Mouse (Mus musculus) urinary bladder, postnatal 10 days (tissue): Measurements from ENCODE around the gene Csf2rb.
"Not testable (repeated sequence)": the region's sequence is repeated elsewhere in the genome, so short reads cannot be mapped to it uniquely, and the experiment has no call there.

ENCODE experiments used
- DNase-seq: peaks from one replicate; pipeline ENCODE4 v3.0.0; 2022; ENCODE audit warnings: low spot score

The Csf2rb gene

DNA sequence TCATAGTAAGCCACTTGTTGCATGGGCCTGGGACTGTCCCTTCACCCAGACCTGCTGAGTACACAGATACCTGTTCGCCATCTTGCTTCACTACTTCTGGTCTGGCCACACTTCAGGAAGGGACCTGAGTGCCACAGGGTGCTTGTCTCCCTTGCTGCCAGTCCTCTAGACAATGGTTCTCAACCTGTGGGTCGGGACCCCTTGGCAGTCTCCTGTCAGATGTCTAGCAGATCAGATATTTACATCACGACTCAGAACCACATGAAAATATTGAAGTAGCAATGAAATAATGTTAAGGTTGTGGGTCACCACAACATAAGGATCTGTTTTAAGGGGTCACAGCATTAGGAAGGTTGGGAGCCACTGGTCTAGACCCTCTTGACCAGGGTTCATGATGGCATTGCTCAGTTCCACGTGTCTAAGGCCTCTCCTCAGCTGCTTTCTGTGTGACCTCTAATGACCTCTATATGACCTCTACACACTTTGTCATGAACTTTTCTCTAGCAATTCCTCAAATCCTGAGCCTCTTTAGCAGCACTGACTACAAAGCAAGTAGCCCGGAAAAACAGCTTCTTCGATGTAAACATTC, 2.3 kb downstream of the Csf2rb start:
- not testable (repeated sequence) for DNase-seq

GRCm38 (mm10) chr15:78328520-78329097, 3.1 kb downstream of the Csf2rb start:
- no peak for DNase-seq

GRCm38 (mm10) chr15:78329972-78330371, 4.4 kb downstream of the Csf2rb start:
- DNase-seq, result not testable (repeated sequence)

DNA sequence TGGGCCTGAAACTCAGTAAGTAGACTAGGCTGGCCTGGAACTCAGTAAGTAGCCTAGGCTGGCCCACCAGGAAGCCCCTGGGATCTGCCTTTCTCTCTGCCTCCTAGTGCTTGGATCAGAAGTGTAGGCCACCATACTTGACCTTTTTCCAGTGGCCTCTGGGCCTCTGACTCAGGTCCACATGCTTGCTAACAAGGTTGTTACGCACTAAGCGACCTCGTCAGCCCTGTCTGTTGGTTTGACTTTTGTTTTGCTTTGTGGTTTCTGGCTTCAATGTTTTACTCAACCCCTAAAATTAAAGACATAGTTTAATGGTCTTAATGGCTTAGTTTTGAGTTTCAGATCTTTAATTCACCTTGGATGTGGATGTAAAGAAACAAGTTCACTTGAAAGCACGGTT, 5.2 kb downstream of the Csf2rb start:
- DNase-seq, result no peak

DNA sequence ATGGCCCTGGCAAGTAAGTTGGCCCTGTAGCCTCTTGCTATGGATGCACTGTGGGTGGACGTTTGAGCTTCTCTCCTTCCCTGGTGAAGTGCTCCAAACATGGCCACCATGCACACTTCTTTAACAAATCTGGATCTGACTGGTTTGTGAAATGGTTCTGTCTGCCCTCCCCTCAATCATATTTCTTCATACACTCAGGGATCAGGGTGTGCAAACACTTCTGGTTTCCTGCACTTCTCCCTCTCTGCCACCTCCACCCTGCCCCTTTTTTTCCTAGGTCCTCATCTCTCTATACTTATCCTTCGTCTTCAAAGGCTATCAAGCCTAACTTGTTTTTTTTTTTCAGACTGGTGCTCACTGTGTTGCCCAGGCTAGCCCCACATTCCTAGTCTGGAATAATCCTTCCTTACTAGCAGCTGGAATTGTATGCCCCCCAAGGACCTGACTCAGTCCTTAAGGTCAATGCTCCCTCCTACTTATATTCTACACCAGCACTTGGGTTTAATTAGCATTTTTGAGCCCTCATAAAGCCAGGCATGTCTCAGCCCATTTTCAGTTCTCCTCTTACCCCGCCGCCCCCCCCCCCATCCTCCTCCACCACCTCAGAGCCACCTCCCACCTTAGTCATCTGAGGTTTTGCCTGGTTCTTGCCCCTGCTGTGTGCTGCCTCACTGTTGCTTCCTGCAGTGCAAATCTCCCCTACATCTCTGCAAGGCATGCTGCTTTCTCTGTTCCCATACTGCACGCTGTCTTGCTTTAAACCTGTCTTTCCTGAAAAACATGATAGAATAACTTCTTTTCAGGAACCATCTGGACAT, 6.2 kb downstream of the Csf2rb start:
- DNase-seq, result no peak

GRCm38 (mm10) chr15:78332981-78333380, 7.4 kb downstream of the Csf2rb start:
- no peak for DNase-seq

GRCm38 (mm10) chr15:78334380-78334779, 8.8 kb downstream of the Csf2rb start:
- no peak for DNase-seq

DNA sequence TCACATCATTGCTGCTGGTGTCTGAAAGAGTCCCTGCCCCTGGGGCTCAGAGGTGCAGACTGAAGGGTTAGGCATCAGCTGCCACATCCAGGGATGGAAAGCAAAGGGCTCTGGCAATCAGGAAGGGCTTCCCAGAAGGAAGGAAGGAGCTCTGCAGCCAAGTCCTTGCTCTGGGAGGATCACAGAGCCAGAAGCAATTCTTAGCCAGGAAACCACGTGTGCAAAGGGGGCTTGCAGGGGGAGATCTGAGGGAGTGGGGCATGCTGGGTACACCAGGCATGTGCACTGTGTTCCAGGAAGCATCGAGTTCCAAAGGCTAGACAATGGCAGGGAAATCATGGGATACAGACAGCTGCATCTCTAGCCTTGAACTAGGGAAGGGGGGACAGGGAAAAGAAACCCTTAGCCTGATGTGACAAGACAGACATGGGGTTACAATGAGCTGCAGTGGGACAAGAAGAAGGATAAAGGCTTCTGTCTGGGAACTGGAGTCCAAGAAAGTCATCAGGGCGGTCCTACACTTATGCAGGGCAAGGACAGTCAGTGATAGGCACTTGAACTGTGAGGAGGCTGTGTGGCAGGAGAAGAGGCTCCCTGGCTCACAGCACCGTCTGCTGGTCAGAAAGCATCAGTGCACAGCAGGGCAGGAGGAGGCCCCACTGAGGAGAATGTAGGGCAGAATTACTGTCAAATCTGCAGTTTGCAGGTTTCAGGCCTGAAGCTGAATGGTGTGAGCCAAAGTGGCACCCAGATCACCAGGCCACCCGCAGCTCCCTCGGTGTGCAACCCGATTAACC, 14.3 kb downstream of the Csf2rb start:
- not testable (repeated sequence) for DNase-seq

- not testable (repeated sequence) for DNase-seq
Measured at GRCm38 (mm10) chr15:78340919-78341318, 15.4 kb downstream of the Csf2rb start.

GRCm38 (mm10) chr15:78343683-78344082, 18.1 kb downstream of the Csf2rb start:
- DNase-seq, result no peak

GRCm38 (mm10) chr15:78344567-78344966, 19.0 kb downstream of the Csf2rb start:
- no peak for DNase-seq

DNA sequence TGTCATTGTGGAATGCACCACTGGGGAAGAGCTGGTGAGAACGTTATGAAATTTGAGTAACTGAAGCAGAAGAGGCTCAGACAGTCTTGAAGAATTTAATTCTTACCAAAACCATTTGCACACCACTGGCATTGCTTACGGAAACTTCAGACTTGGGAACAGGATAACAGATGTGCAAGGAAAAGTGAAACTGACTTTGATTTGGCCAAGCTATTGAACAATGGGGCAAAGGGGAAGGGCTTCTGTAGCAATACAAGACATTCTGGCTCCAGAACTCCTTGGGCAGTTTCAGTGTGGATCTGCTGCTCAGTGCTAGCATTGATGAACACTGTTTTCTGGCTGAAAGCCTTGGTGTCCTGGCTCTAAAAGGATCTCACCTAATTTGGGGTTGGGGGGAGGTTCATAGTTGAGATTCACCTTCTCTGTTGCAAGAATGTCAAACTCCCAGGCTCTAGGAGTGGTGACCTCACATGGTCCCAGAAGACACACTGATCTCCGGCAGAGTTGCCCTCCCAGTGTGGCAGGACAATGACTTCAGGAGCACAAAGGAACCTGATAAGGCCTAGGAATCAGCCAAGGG, 26.1 kb downstream of the Csf2rb start:
- no peak for DNase-seq

GRCm38 (mm10) chr15:78354958-78355357, 29.4 kb downstream of the Csf2rb start:
- no peak for DNase-seq

GRCm38 (mm10) chr15:78355548-78355947, 30.0 kb downstream of the Csf2rb start:
- no peak for DNase-seq

DNA sequence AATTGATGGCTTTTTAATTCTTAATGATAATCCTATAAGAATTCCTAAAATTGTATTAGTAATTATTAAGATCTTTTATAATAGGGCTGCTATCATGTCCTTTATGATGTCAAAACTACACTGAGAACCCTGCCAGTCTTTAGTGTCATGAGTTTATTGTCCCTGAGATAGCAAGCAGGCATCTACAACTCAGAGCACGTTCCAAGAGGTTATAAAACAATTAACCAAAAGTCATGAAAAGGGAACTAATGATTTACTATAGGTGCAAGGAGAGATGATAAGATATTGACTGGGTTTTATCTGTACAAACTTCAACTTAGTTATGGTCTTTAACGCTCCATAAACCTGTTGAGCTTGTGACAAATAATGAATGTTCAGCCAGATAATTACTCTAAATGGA, 40.4 kb downstream of the Csf2rb start:
- DNase-seq, result no peak

GRCm38 (mm10) chr15:78366875-78367274, 41.3 kb downstream of the Csf2rb start:
- DNase-seq, result no peak

GRCm38 (mm10) chr15:78367811-78368210, 42.3 kb downstream of the Csf2rb start:
- no peak for DNase-seq

GRCm38 (mm10) chr15:78368926-78369346, 43.4 kb downstream of the Csf2rb start:
- no peak for DNase-seq

- DNase-seq, result no peak
Measured at GRCm38 (mm10) chr15:78369641-78370040, 44.1 kb downstream of the Csf2rb start.

DNA sequence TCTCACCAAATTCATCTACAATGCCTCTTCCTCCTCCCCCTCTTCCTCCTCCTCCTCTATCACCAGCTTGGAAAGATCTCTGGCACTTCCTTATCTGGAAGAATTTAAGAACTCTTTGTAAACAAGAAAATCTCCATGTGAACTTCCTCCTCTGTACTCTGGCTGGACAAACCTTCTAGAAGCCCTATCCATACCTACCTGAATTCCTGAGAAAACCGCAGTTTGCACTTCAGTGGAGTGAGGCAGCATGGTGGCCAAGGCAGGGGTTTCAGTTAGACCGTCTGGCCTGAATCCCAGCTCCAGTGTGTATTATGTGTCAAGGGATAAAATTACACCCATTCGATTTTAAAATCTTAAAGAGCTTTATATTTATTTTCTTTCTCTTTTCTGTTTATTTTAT, 47.2 kb downstream of the Csf2rb start:
- DNase-seq, result no peak

DNA sequence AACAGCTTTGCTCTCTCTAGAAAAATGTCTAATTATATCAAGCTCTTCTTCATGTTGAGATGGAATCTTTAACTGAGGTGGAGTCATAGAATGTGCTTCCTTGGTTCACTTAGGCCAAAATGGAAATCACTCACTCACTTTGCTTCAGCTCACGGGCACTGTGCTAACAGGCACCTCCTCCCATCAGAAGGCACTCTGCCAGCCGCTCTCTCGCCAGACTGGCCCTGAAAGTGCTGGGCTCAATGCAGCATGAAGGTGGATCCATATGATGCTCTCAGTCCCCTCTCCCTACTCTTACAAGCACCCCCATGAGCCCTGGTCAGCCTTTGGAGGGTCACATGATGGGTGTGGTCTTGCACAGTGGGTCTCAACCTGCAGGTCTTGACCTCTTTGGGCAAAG, 48.7 kb downstream of the Csf2rb start:
- DNase-seq, result no peak

DNA sequence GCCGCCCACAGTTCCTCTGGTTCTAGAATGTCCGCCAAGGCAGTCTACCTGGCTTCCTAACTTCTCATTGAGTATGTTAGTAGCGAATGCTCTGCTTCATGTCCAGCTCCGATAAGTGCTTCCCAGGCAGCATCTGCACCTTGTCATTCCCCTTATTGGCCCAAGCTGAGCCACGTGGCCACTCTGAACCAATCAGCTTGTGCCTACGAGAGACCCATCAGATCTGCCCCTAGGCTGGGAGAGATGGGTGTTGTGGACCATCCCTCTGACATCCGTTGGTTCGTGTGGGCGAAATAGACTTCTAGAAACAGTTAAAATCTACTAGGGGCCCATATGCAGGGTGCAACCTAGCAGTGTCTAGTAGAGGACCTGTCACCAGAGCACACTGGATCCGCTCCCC, 52.3 kb downstream of the Csf2rb start:
- no peak for DNase-seq
